Mouse (Mus musculus): ENCODE data around the gene Mad1l1. TPM values are rescaled to one million over a fixed set of nuclear protein-coding genes. Genes with fewer than 3 reads are reported as not detected.

Gene Mad1l1
- polyA plus RNA-seq, 1 experiment from 2014 or later: 29.8 TPM

DNA sequence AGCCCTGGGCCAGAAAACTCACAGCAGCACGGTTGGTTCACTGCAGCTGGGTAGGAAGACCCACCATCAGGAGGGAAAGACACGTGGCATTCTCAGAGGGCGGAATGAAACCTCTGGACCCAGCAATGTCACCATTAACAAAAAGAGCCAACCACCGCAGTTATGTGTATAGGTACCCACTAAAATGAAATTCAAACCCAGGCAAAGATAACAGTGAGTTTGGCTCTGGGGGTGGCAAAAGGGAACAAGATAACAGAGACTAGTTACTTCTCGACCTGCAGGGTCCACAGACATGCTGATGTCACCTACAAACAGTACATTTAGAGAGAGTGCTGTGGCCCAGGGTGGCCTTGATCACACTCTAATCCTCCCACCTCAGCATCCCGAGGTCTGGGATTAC is 157.4 kb downstream of the Mad1l1 start:
- no peak overlapping the region for H3K4me3 ChIP-seq (replicated peaks; ENCODE audit: low read depth, low read length)
- H3K27ac ChIP-seq (replicated peaks; ENCODE audit: low read depth, low read length): no peak overlapping the region
- WGBS: 84% methylated on average over 6 of the region's 6 CpGs
- no peaks in the 10 kb centered on the region for H3K9me3 ChIP-seq (ENCODE audit: control insufficient read depth, low read length)
- no peak for DNase-seq
- H3K9ac ChIP-seq (replicated peaks; ENCODE audit: low read length): no peak overlapping the region
- no peak for ATAC-seq (ENCODE audit: low FRiP score, low TSS enrichment)
- H3K27me3 ChIP-seq (ENCODE audit: control insufficient read depth, insufficient read depth, low read length): no peaks in the 10 kb centered on the region
- no peak overlapping the region for H3K4me2 ChIP-seq (ENCODE audit: low read length)
- H3K4me1 ChIP-seq (ENCODE audit: control insufficient read depth, insufficient read depth, low read length): no peaks in the 10 kb centered on the region
- no peaks in the 10 kb centered on the region for H3K36me3 ChIP-seq (ENCODE audit: control insufficient read depth, insufficient read depth, low read length)

DNA sequence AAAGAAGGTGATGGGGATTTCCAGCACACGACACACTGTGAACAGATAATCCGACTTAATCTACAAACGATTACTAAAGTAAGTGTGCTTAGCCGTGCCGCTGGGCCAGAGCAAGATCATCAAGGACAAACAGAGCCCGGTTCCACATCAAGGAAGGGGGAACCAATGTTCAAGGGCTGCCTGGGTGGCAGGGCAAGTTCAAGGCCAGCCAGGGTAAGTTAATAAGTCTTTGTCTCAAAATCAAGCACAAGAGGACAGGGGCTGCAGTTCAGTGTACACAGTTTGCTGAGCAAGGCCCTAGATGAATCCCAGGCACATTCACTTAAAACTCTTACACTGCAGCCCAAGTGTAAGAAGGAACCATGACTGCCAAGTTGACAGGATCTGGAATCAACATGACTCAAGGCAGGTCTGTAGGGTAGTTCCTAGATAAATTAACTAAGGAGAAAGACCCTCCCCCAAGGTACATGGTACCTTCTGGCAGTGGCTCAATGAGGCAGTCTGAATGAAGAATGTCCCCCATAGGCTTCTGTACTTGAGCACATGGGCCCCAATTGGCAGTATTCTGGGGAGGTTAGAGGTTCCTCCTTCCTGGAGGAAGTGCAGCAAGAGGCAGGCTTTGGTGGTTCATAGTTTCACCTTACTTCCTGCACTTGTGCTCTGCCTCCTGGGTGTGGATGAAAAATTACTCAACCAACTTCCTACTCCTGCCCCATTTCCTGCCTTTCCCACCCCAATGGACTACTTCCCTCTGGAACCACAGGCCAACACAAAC is 159.1 kb downstream of the Mad1l1 start:
- Histone ChIP-seq H3K9me3 (ENCODE audit: control insufficient read depth, low read length) (no peaks in the 10 kb centered on the region), H3K36me3 (ENCODE audit: control insufficient read depth, insufficient read depth, low read length) (no peaks in the 10 kb centered on the region), H3K4me1 (ENCODE audit: control insufficient read depth, insufficient read depth, low read length) (no peaks in the 10 kb centered on the region), H3K9ac (replicated peaks; ENCODE audit: low read length) (no peak overlapping the region), H3K27me3 (ENCODE audit: control insufficient read depth, insufficient read depth, low read length) (no peaks in the 10 kb centered on the region), H3K4me2 (ENCODE audit: low read length) (no peak overlapping the region), H3K27ac (replicated peaks; ENCODE audit: low read depth, low read length) (no peak overlapping the region), H3K4me3 (replicated peaks; ENCODE audit: low read depth, low read length) (no peak overlapping the region)
- ATAC-seq (ENCODE audit: low FRiP score, low TSS enrichment): no peak
- DNase-seq: no peak
- 53% methylated on average over 6 of the region's 6 CpGs for WGBS

- no peak for DNase-seq
- H3K4me1 ChIP-seq (ENCODE audit: control insufficient read depth, insufficient read depth, low read length): no peaks in the 10 kb centered on the region
- ATAC-seq (ENCODE audit: low FRiP score, low TSS enrichment): no peak
- no peak overlapping the region for H3K4me3 ChIP-seq (replicated peaks; ENCODE audit: low read depth, low read length)
- no peaks in the 10 kb centered on the region for H3K27me3 ChIP-seq (ENCODE audit: control insufficient read depth, insufficient read depth, low read length)
- no peak overlapping the region for H3K27ac ChIP-seq (replicated peaks; ENCODE audit: low read depth, low read length)
- 92% methylated on average over 4 of the region's 4 CpGs for WGBS
- H3K36me3 ChIP-seq (ENCODE audit: control insufficient read depth, insufficient read depth, low read length): no peaks in the 10 kb centered on the region
- H3K4me2 ChIP-seq (ENCODE audit: low read length): no peak overlapping the region
- no peaks in the 10 kb centered on the region for H3K9me3 ChIP-seq (ENCODE audit: control insufficient read depth, low read length)
- no peak overlapping the region for H3K9ac ChIP-seq (replicated peaks; ENCODE audit: low read length)
Observed at GRCm38 (mm10) chr5:140159007-140159406, 162.3 kb downstream of the Mad1l1 start.

DNA sequence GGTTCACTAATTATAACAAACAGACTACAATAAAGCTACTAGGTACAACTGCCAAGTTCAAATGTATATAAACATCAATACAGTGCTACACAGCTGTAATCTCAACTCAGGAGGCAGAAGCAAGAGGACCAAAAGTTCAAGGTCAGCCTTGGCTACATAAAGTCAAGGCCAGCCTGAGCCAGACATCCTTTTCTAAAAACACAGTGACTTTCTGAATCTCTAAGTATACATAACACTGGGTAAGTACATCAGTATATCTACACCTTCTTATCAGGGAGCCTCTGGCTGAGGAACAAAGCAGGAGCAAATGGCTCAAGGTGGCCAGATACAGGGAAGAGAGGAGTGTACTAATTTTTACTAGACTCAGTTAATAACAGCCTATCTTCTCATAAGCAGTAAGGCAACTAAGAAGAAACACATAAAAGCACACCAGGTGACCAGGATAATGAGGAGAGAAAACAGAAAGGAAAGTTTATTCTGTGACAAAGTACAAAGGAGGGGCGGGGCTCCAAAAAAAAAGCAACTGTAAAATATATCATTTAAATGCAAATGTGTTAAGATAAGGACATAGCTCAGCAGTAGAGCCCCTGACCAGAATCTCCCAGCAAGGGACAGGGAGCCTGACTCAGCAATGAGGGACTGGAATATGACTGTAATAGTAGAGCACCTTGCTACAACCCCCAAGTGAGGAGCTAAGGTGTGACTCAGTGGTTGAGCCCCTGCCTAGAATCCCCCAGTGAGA is 163.3 kb downstream of the Mad1l1 start:
- no peak for DNase-seq
- H3K36me3 ChIP-seq (ENCODE audit: control insufficient read depth, insufficient read depth, low read length): no peaks in the 10 kb centered on the region
- H3K4me3 ChIP-seq (replicated peaks; ENCODE audit: low read depth, low read length): no peak overlapping the region
- H3K4me2 ChIP-seq (ENCODE audit: low read length): no peak overlapping the region
- H3K4me1 ChIP-seq (ENCODE audit: control insufficient read depth, insufficient read depth, low read length): no peaks in the 10 kb centered on the region
- no peaks in the 10 kb centered on the region for H3K9me3 ChIP-seq (ENCODE audit: control insufficient read depth, low read length)
- WGBS: 89% methylated on average over 1 of the region's 1 CpGs
- H3K27me3 ChIP-seq (ENCODE audit: control insufficient read depth, insufficient read depth, low read length): no peaks in the 10 kb centered on the region
- H3K27ac ChIP-seq (replicated peaks; ENCODE audit: low read depth, low read length): no peak overlapping the region
- no peak overlapping the region for H3K9ac ChIP-seq (replicated peaks; ENCODE audit: low read length)
- no peak for ATAC-seq (ENCODE audit: low FRiP score, low TSS enrichment)

DNA sequence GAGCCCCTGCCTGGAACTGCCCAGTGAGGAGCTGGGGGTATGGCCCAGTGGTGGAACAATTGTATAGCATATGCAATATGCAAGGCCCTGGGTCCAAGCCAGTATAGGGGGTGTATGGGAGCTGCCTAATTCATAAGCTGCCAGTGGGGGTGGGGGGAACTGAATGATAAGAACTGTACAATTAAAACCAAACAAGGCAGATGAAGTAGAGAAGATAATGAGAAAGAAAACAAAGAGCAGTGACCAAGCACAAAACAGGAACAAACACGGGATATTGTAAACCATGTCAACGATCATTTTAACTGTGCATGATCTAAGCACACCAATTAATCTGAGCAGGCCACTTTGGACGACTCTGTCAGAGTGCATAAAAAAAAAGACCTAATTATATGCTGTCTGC is 167.2 kb downstream of the Mad1l1 start:
- 82% methylated on average over 3 of the region's 3 CpGs for WGBS

DNA sequence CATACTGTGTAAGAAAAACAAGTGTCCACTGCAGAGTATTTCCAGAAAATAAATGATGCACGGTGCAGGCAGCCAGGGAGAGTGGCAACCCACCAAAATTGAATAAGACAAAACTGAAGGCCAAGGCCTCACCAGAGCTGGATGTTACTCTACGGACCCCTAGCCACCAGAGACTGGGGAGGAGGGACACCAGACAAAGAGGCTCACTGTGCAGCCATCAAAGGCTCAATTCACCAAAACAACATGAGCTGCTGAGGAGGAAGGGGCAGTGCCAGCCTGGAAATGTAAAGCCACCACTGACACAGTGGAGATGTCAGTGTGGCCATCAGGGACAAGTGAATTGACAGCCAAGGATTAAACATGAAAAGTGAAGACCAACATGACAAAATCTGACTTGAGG is 169.5 kb downstream of the Mad1l1 start:
- H3K27ac ChIP-seq (replicated peaks; ENCODE audit: low read depth, low read length): peak overlapping the region; percentile 49; the same call in 1 of the 2 replicates
- no peak overlapping the region for H3K4me2 ChIP-seq (ENCODE audit: low read length)
- H3K9me3 ChIP-seq (ENCODE audit: control insufficient read depth, low read length): no peaks in the 10 kb centered on the region
- H3K4me1 ChIP-seq (ENCODE audit: control insufficient read depth, insufficient read depth, low read length): 0 out of 2 replicates have a peak, but pooled peaks cover 7% of the 10 kb centered on the region
- no peak overlapping the region for H3K9ac ChIP-seq (replicated peaks; ENCODE audit: low read length)
- H3K27me3 ChIP-seq (ENCODE audit: control insufficient read depth, insufficient read depth, low read length): no peaks in the 10 kb centered on the region
- 37% methylated on average over 2 of the region's 2 CpGs for WGBS
- DNase-seq: peak; percentile 34
- no peaks in the 10 kb centered on the region for H3K36me3 ChIP-seq (ENCODE audit: control insufficient read depth, insufficient read depth, low read length)
- no peak for ATAC-seq (ENCODE audit: low FRiP score, low TSS enrichment)
- no peak overlapping the region for H3K4me3 ChIP-seq (replicated peaks; ENCODE audit: low read depth, low read length)

More for the DNA sequence above, 167.2 kb downstream of the Mad1l1 start:
- Histone ChIP-seq H3K4me2 (ENCODE audit: low read length) (no peak overlapping the region), H3K4me3 (replicated peaks; ENCODE audit: low read depth, low read length) (no peak overlapping the region), H3K9me3 (ENCODE audit: control insufficient read depth, low read length) (no peaks in the 10 kb centered on the region), H3K36me3 (ENCODE audit: control insufficient read depth, insufficient read depth, low read length) (no peaks in the 10 kb centered on the region), H3K9ac (replicated peaks; ENCODE audit: low read length) (no peak overlapping the region), H3K27ac (replicated peaks; ENCODE audit: low read depth, low read length) (no peak overlapping the region), H3K27me3 (ENCODE audit: control insufficient read depth, insufficient read depth, low read length) (no peaks in the 10 kb centered on the region), H3K4me1 (ENCODE audit: control insufficient read depth, insufficient read depth, low read length) (0 out of 2 replicates have a peak, but pooled peaks cover 7% of the 10 kb centered on the region)
- ATAC-seq (ENCODE audit: low FRiP score, low TSS enrichment) (no peak), DNase-seq (no peak)

- 0 out of 2 replicates have a peak, but pooled peaks cover 7% of the 10 kb centered on the region for H3K4me1 ChIP-seq (ENCODE audit: control insufficient read depth, insufficient read depth, low read length)
- H3K4me2 ChIP-seq (ENCODE audit: low read length): no peak overlapping the region
- no peaks in the 10 kb centered on the region for H3K36me3 ChIP-seq (ENCODE audit: control insufficient read depth, insufficient read depth, low read length)
- H3K9me3 ChIP-seq (ENCODE audit: control insufficient read depth, low read length): no peaks in the 10 kb centered on the region
- H3K27me3 ChIP-seq (ENCODE audit: control insufficient read depth, insufficient read depth, low read length): no peaks in the 10 kb centered on the region
- no peak overlapping the region for H3K9ac ChIP-seq (replicated peaks; ENCODE audit: low read length)
- WGBS: 85% methylated on average over 2 of the region's 2 CpGs
- no peak overlapping the region for H3K4me3 ChIP-seq (replicated peaks; ENCODE audit: low read depth, low read length)
- DNase-seq: no peak
- ATAC-seq (ENCODE audit: low FRiP score, low TSS enrichment): no peak
- H3K27ac ChIP-seq (replicated peaks; ENCODE audit: low read depth, low read length): peak overlapping the region; percentile 49; the same call in 1 of the 2 replicates
Observed at GRCm38 (mm10) chr5:140151180-140151579, 170.2 kb downstream of the Mad1l1 start.

- Histone ChIP-seq H3K4me1 (ENCODE audit: control insufficient read depth, insufficient read depth, low read length) (0 out of 2 replicates have a peak, but pooled peaks cover 7% of the 10 kb centered on the region), H3K9me3 (ENCODE audit: control insufficient read depth, low read length) (no peaks in the 10 kb centered on the region), H3K4me2 (ENCODE audit: low read length) (no peak overlapping the region), H3K36me3 (ENCODE audit: control insufficient read depth, insufficient read depth, low read length) (no peaks in the 10 kb centered on the region), H3K27me3 (ENCODE audit: control insufficient read depth, insufficient read depth, low read length) (no peaks in the 10 kb centered on the region), H3K9ac (replicated peaks; ENCODE audit: low read length) (no peak overlapping the region), H3K27ac (replicated peaks; ENCODE audit: low read depth, low read length) (no peak overlapping the region), H3K4me3 (replicated peaks; ENCODE audit: low read depth, low read length) (no peak overlapping the region)
- ATAC-seq (ENCODE audit: low FRiP score, low TSS enrichment): no peak
- 92% methylated on average over 2 of the region's 2 CpGs for WGBS
- no peak for DNase-seq
Observed at GRCm38 (mm10) chr5:140150694-140151093, 170.7 kb downstream of the Mad1l1 start.

Measured in midbrain, embryonic 14.5 days (tissue).